Mouse (Mus musculus) colon, adult 2 months (tissue): ENCODE measurements around the gene 1810024B03Rik. TPM values are rescaled to one million over a fixed set of nuclear protein-coding genes. Genes with fewer than 3 reads are reported as not detected.

ENCODE experiments used
- polyA plus RNA-seq: library from polyadenylated mRNA; depleted of rRNA; stranded (reverse); fragments of >200 nt; gene quantifications from 2 replicates; pipeline ENCODE4 v1.2.3, GENCODE M21; 2012; rRNA removed

Gene 1810024B03Rik
- polyA plus RNA-seq: 0.45 and 0.52 TPM in 2 replicates

GRCm38 (mm10) chr2:127207547-127208451, at the start of gene 1810024B03Rik, which contains the start of gene Snrnp200:
1810024B03Rik (minus strand) TSS chr2:127208280.
Snrnp200 (plus strand) TSS chr2:127208386.

GRCm38 (mm10) chr2:127247592-127248333, 39.7 kb upstream of the 1810024B03Rik start, which contains the start of the genes Ciao1 and Tmem127:
Ciao1 (minus strand) TSS chr2:127247816.
Tmem127 (plus strand) TSS chr2:127247908.

GRCm38 (mm10) chr2:127143158-127144063, 64.7 kb downstream of the 1810024B03Rik start, which contains the start of gene Itpripl1:
Itpripl1 (minus strand) TSS chr2:127143442.

Other genes with a start within 250 kb of the 1810024B03Rik start
- gene Ap4e1, start 199.6 kb downstream of the 1810024B03Rik start, polyA plus RNA-seq: 1.5 and 1.7 TPM in 2 replicates
- gene Blvra, start 137.6 kb downstream of the 1810024B03Rik start, polyA plus RNA-seq: 3.8 TPM in 2 replicates
- gene Ncaph, start 74.3 kb downstream of the 1810024B03Rik start, polyA plus RNA-seq: 2.4 and 2.7 TPM in 2 replicates
- 2.9 and 3.5 TPM in 2 replicates for gene Itpripl1, start 64.8 kb downstream of the 1810024B03Rik start, polyA plus RNA-seq
- gene Snrnp200, start 106 bp upstream of the 1810024B03Rik start, polyA plus RNA-seq: 25.6 and 26.6 TPM in 2 replicates
- gene Ciao1, start 39.5 kb upstream of the 1810024B03Rik start, polyA plus RNA-seq: 52.3 and 56.8 TPM in 2 replicates
- gene Tmem127, start 39.6 kb upstream of the 1810024B03Rik start, polyA plus RNA-seq: 112 and 148 TPM in 2 replicates
- gene Stard7, start 61.9 kb upstream of the 1810024B03Rik start, polyA plus RNA-seq: 60.3 and 81.2 TPM in 2 replicates
- 5.4 and 6.0 TPM in 2 replicates for gene Dusp2, start 127.9 kb upstream of the 1810024B03Rik start, polyA plus RNA-seq
- gene Astl, start 130.4 kb upstream of the 1810024B03Rik start, polyA plus RNA-seq: not detected in 2 replicates
- 0.59 and 0.71 TPM in 2 replicates for gene Adra2b, start 154.9 kb upstream of the 1810024B03Rik start, polyA plus RNA-seq
- gene Gpat2, start 216.9 kb upstream of the 1810024B03Rik start, polyA plus RNA-seq: 0.13 and 0.25 TPM in 2 replicates
- gene Fahd2a, start 236.3 kb upstream of the 1810024B03Rik start, polyA plus RNA-seq: 13.1 and 13.8 TPM in 2 replicates